Mouse (Mus musculus) heart, embryonic 11.5 days (tissue): ENCODE results near the gene Tcp11l1. TPM values are rescaled to one million over a fixed set of nuclear protein-coding genes. Genes with fewer than 3 reads are reported as not detected.
A peak's percentile ranks its signal among the peaks of the same experiment; 100 is the strongest.

Source experiments
- ATAC-seq: fragments of 200-750 bp; cut with Nextera tagmentation; replicated peaks from 2 replicates; pipeline ENCODE4 v1.8.0; 2017; ENCODE audit warnings: moderate library complexity; ENCODE audit not compliant: insufficient number of reproducible peaks, low FRiP score, low TSS enrichment
- H3K27ac ChIP-seq: fragments of 300-500 bp; sonication (generic); 2 replicates; pipeline ENCODE4 v1.5.1; 2014; ENCODE audit warnings: mild to moderate bottlenecking, low read depth, low read length
- H3K27me3 ChIP-seq: fragments of 300-500 bp; sonication (generic); 2 replicates; pipeline ENCODE4 v1.6.1; 2014; ENCODE audit warnings: mild to moderate bottlenecking, low read length, mixed read lengths; ENCODE audit not compliant: control insufficient read depth, insufficient read depth
- H3K36me3 ChIP-seq: fragments of 300-500 bp; sonication (generic); 2 replicates; pipeline ENCODE4 v1.6.1; 2014; ENCODE audit warnings: mild to moderate bottlenecking, low read length, moderate library complexity, mixed read lengths; ENCODE audit not compliant: control insufficient read depth, insufficient read depth
- H3K4me1 ChIP-seq: fragments of 300-500 bp; sonication (generic); 2 replicates; pipeline ENCODE4 v1.6.1; 2014; ENCODE audit warnings: low read length; ENCODE audit not compliant: control insufficient read depth, insufficient read depth
- H3K4me2 ChIP-seq: fragments of 300-500 bp; sonication (generic); 2 replicates; pipeline ENCODE4 v1.6.1; 2014; ENCODE audit warnings: mild to moderate bottlenecking, moderate library complexity
- H3K4me3 ChIP-seq: fragments of 300-500 bp; sonication (generic); 2 replicates; pipeline ENCODE4 v1.5.1; 2014; ENCODE audit warnings: low read depth, low read length
- H3K9ac ChIP-seq: fragments of 300-500 bp; sonication (generic); 2 replicates; pipeline ENCODE4 v1.6.1; 2014; ENCODE audit warnings: mild to moderate bottlenecking, low read depth, low read length, moderate library complexity
- H3K9me3 ChIP-seq: fragments of 300-500 bp; sonication (generic); replicated peaks from 2 replicates; pipeline ENCODE4 v1.6.1; 2016; ENCODE audit warnings: low read length; ENCODE audit not compliant: control insufficient read depth
- WGBS: fragments of 180-500 bp; shearing (Covaris S2); extraction: QIAGEN DNeasy Blood & Tissue Kit; methylation state at CpG from one replicate; pipeline ENCODE4 v1.1.7; 2014; ENCODE audit not compliant: insufficient replicate concordance; 5-methylcytosine and 5-hydroxymethylcytosine counted together
- polyA plus RNA-seq: library from polyadenylated mRNA; unstranded; fragments of >200 nt; fragmentation: Nextera tagmentation; extraction: Ambion mirVana; gene quantifications from 2 replicates; pipeline ENCODE4 v1.2.1, GENCODE M21; 2014

The Tcp11l1 gene
- polyA plus RNA-seq, 1 experiment from 2014 or later, result 36.0 TPM

DNA sequence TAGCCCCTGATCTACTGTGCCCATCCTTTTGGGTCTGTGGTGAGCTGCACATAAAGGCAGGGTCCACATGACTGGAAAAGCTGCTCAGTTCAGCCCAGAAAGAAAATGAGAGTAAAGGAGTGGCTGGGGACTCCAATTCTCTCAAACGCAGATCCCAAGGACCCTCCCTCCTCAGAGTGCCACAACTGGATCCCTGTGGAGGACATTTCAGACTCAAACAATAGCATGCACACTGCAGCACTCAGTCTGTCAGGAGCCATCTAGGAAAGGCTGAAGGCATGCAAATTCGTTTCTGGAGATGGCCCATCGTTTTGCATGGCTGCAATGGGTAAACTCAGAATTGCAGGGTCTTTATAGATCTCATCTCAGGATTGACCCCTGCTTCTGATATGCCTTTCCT, 8.8 kb downstream of the Tcp11l1 start:
- ATAC-seq, result no peak
- no peaks in the 10 kb centered on the region for H3K36me3 ChIP-seq
- H3K27ac ChIP-seq, result no peak overlapping the region
- H3K9ac ChIP-seq, result no peak overlapping the region
- H3K9me3 ChIP-seq, result no peaks in the 10 kb centered on the region
- H3K4me1 ChIP-seq, result no peaks in the 10 kb centered on the region
- 68% methylated on average over 3 of the region's 3 CpGs for WGBS
- no peak overlapping the region for H3K4me2 ChIP-seq
- no peak overlapping the region for H3K4me3 ChIP-seq
- H3K27me3 ChIP-seq, result no peaks in the 10 kb centered on the region

- H3K4me2 ChIP-seq, result no peak overlapping the region
- no peak overlapping the region for H3K9ac ChIP-seq
- H3K9me3 ChIP-seq, result no peaks in the 10 kb centered on the region
- no peaks in the 10 kb centered on the region for H3K27me3 ChIP-seq
- H3K27ac ChIP-seq, result no peak overlapping the region
- H3K4me3 ChIP-seq, result no peak overlapping the region
- no peaks in the 10 kb centered on the region for H3K4me1 ChIP-seq
- WGBS, result 81% methylated on average over 11 of the region's 11 CpGs
- ATAC-seq, result no peak
- no peaks in the 10 kb centered on the region for H3K36me3 ChIP-seq
Observed at GRCm38 (mm10) chr2:104699659-104700058, 12.3 kb downstream of the Tcp11l1 start.

DNA sequence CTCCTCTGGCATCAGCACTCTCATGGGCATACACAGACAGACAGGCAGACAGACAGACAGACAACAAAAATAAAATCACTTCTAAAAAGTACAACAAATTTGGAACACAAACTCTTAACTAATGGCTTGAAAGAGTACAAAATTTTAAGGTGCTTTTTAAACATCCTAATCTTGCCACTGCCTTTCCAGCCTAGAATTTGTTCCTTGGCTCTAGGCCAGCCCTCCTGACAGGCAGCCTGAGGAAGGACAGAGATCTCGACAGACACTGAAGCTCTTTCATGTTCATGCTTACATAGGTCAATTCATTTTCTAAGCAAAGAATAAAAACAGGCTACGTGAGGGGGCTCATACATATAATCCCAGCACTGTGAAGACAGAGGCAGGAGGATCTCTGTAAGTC, 19.4 kb downstream of the Tcp11l1 start:
- H3K9me3 ChIP-seq, result no peaks in the 10 kb centered on the region
- H3K4me1 ChIP-seq, result no peaks in the 10 kb centered on the region
- H3K4me3 ChIP-seq, result no peak overlapping the region
- no peaks in the 10 kb centered on the region for H3K36me3 ChIP-seq
- H3K27ac ChIP-seq, result no peak overlapping the region
- no peak for ATAC-seq
- H3K27me3 ChIP-seq, result no peaks in the 10 kb centered on the region
- H3K9ac ChIP-seq, result no peak overlapping the region
- 47% methylated on average over 2 of the region's 2 CpGs for WGBS
- H3K4me2 ChIP-seq, result no peak overlapping the region

DNA sequence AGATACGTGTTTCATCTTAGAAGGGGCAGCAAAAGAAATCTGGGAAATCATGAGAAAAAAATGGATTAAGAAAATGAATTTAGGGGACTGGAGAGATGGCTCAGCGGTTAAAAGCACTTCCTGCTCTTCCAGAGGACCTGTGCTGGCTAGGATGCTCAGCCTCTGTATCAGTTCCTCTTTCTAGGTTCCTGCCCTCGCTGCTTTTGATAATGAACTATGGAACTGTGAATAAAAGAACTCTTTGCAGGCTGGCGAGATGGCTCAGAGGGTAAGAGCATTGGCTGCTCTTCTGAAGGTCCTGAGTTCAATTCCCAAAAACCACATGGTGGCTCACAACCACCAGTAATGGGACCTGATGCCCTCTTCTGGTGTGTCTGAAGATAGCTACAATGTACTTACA, 21.2 kb downstream of the Tcp11l1 start:
- Histone ChIP-seq H3K27me3 (no peaks in the 10 kb centered on the region), H3K9ac (no peak overlapping the region), H3K4me3 (no peak overlapping the region), H3K4me2 (no peak overlapping the region), H3K36me3 (no peaks in the 10 kb centered on the region), H3K4me1 (no peaks in the 10 kb centered on the region), H3K27ac (no peak overlapping the region), H3K9me3 (no peaks in the 10 kb centered on the region)
- no peak for ATAC-seq
- WGBS, result 73% methylated on average over 4 of the region's 4 CpGs

- WGBS, result 74% methylated on average over 8 of the region's 8 CpGs
- Histone ChIP-seq H3K4me1 (no peaks in the 10 kb centered on the region), H3K9me3 (no peaks in the 10 kb centered on the region), H3K4me3 (no peak overlapping the region), H3K36me3 (peaks cover 3% of the 10 kb centered on the region; the same call in 1 of the 2 replicates), H3K9ac (no peak overlapping the region), H3K27ac (no peak overlapping the region), H3K4me2 (no peak overlapping the region), H3K27me3 (no peaks in the 10 kb centered on the region)
- no peak for ATAC-seq
Observed at GRCm38 (mm10) chr2:104688724-104689123, 23.2 kb downstream of the Tcp11l1 start.

DNA sequence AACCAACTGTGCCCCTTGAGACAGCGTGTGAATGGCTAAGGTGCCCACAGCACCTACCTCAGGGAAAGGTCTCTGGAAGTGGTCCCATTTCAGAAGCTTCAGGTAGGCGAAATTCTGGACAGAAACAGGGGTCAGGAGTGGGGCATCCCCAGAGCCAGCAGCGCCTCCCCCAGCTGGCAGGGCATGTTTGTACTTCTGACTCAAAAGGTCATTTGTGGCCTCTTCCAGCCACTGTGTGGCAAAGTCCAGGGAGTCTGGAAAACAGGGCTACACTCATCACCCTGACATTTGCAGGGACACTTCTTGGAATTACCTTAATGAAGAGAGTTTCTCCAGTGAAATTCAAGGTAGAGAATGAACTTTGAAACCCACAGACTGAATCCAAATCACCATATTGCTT, 23.6 kb downstream of the Tcp11l1 start:
- Histone ChIP-seq H3K9me3 (no peaks in the 10 kb centered on the region), H3K9ac (no peak overlapping the region), H3K36me3 (peaks cover 3% of the 10 kb centered on the region; the same call in 1 of the 2 replicates), H3K27me3 (no peaks in the 10 kb centered on the region), H3K4me1 (no peaks in the 10 kb centered on the region), H3K4me2 (no peak overlapping the region), H3K4me3 (no peak overlapping the region), H3K27ac (no peak overlapping the region)
- WGBS, result 63% methylated on average over 3 of the region's 3 CpGs
- ATAC-seq, result no peak

- H3K9me3 ChIP-seq, result no peaks in the 10 kb centered on the region
- no peak overlapping the region for H3K4me3 ChIP-seq
- H3K4me2 ChIP-seq, result no peak overlapping the region
- WGBS, result 58% methylated on average over 3 of the region's 3 CpGs
- peaks cover 3% of the 10 kb centered on the region; the same call in 1 of the 2 replicates for H3K36me3 ChIP-seq
- no peak overlapping the region for H3K9ac ChIP-seq
- ATAC-seq, result no peak
- no peaks in the 10 kb centered on the region for H3K4me1 ChIP-seq
- no peaks in the 10 kb centered on the region for H3K27me3 ChIP-seq
- H3K27ac ChIP-seq, result no peak overlapping the region
Observed at GRCm38 (mm10) chr2:104687261-104687660, 24.7 kb downstream of the Tcp11l1 start.

DNA sequence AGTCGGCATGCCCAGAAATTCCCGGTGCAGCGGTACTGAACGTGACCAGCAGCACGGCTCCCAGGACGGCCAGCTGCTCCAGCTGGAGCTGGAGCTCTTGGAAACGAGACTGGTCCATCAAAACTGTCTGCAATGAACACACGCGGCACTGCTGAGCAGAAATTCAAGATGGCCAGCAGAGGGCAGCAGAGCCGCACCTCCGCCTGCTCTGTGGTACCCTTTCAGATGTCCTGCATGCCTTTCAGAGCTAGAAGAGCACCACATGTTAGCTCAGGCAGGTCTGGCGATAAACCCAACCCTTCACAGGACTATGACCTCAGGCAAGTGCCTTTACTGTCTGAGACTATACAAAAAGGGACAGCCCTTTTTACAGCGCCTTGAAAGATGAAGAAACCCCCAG, 26.6 kb downstream of the Tcp11l1 start:
- 6% methylated on average over 13 of the region's 13 CpGs for WGBS
- Histone ChIP-seq H3K4me2 (peak overlapping the region; percentile 29; the same call in 1 of the 2 replicates), H3K36me3 (peaks cover 3% of the 10 kb centered on the region; the same call in 1 of the 2 replicates), H3K27me3 (no peaks in the 10 kb centered on the region), H3K27ac (no peak overlapping the region), H3K4me3 (no peak overlapping the region), H3K9ac (no peak overlapping the region), H3K4me1 (no peaks in the 10 kb centered on the region), H3K9me3 (no peaks in the 10 kb centered on the region)
- ATAC-seq, result peak; percentile 80

DNA sequence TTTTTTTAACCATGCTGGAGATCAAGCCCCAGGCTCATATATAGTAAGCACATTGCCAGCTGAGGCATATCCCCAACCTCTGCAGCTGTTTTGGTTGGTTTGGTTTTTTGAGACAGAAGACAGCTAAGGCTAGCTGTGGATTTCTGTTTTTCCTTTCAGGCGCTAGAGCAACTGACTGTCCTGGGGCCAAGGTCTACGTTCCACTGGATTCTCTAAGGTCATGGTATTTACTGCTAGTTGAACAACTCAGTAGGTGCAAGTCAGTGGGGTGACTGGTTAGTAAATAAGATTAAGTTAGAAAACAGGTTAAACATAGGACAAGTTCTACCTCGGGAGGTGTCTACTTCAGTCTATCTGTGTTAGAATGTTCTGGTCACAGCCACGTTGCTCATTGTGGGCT, 27.2 kb downstream of the Tcp11l1 start:
- Histone ChIP-seq H3K9me3 (no peaks in the 10 kb centered on the region), H3K36me3 (peaks cover 3% of the 10 kb centered on the region; the same call in 1 of the 2 replicates), H3K4me2 (no peak overlapping the region; the same call in 1 of the 2 replicates), H3K4me3 (no peak overlapping the region), H3K9ac (no peak overlapping the region), H3K27ac (no peak overlapping the region), H3K27me3 (no peaks in the 10 kb centered on the region), H3K4me1 (no peaks in the 10 kb centered on the region)
- ATAC-seq, result no peak
- WGBS, result 78% methylated on average over 4 of the region's 4 CpGs
